10 mouse cellular contexts compared by ENCODE assay signal in genomic region chr16:42938211-42938610, GRCm38 (mm10).
"Had no signal": no experiment of that assay in that cellular context is flagged by ENCODE, and none has a peak within 500 bp of the region (broad histone marks: within the 10 kb centered on the region; RNA-seq: fewer than 3 reads in every experiment).

No protein-coding gene starts in this region.

- ATAC-seq: lung, postnatal 0 days; midbrain, embryonic 13.5 days had no signal

- H3K4me3 ChIP-seq: limb, embryonic 10.5 days; liver, embryonic 15.5 days; midbrain, embryonic 13.5 days; neural tube, embryonic 15.5 days had no signal

- DNase-seq: lung, adult 2 months; lung, postnatal 36 days; right cerebral cortex, adult 18-20 months; right cerebral cortex, postnatal 25 days; thymus, postnatal 4 days had no signal

- H3K27ac ChIP-seq: limb, embryonic 10.5 days; liver, embryonic 15.5 days; midbrain, embryonic 13.5 days; neural tube, embryonic 15.5 days had no signal
